Mouse (Mus musculus): ENCODE results near the gene Ankrd11.
"Not testable (repeated sequence)": the region's sequence is repeated elsewhere in the genome, so short reads cannot be mapped to it uniquely, and the experiment has no call there.

Ankrd11 gene

GRCm38 (mm10) chr8:123042158-123042973 is at the start of gene Ankrd11:
Gene Ankrd11 (minus strand): TSS chr8:123042277.
- in situ Hi-C loops (cut with MboI, MseI) = no loop called here

DNA sequence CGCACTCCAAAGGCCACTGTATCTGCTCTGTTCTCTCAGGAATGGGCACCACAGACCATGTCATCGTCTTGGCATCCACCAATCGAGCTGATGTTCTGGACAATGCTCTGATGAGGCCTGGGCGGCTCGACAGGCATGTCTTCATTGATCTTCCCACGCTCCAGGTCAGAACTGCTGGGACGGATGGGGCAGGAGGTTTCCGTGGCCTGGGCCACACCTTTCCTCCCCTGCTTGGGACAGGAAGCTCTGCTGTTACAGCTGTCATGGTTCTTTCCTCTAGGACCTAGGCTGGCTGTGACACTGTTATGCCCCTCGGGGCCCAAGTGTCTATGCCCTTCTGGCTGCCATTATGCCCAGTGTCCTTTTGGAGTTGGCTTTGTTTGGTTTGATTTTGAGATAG is 45.2 kb upstream of the Ankrd11 start:
- in situ Hi-C loops (cut with MboI, MseI) = loop anchor here in 1 of 2 experiments (10.0 kb wide), 1 partner anchor 462 kb away; the partner anchor contains the start of gene Pabpn1l

GRCm38 (mm10) chr8:123083610-123084009 is 41.5 kb upstream of the Ankrd11 start:
- in situ Hi-C loops (cut with MboI, MseI) = loop anchor here in 1 of 2 experiments (10.0 kb wide), 1 partner anchor 459 kb away; the partner anchor contains the start of gene Pabpn1l

- in situ Hi-C loops (cut with MboI, MseI) = loop anchor here in 1 of 2 experiments (10.0 kb wide), 1 partner anchor 458 kb away; the partner anchor contains the start of gene Pabpn1l
These were observed 40.9 kb upstream of the Ankrd11 start for GRCm38 (mm10) chr8:123082993-123083392.

GRCm38 (mm10) chr8:123077213-123077612 is 35.1 kb upstream of the Ankrd11 start:
- in situ Hi-C loops (cut with MboI, MseI) = no loop called here

DNA sequence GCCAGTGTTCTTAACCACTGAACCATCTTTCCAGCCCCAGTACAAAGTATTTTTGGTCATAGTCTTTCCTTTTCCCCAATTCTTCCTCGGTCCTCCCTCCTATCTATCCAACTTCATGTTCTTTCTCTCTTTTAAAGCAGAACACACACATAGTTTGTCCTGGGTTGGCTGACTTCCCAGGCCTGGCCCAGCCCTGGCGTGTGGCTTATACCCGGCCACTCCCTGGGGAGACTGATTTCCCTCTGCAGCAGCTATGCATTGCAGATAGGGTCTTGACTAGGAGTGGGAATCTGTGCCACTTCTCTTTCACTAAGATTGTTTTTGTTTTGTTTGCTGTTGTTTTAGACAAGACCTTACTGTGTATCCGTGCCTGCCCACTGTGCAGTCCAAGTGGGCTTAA is 29.1 kb upstream of the Ankrd11 start:
- in situ Hi-C loops (cut with MboI, MseI) = no loop called here

DNA sequence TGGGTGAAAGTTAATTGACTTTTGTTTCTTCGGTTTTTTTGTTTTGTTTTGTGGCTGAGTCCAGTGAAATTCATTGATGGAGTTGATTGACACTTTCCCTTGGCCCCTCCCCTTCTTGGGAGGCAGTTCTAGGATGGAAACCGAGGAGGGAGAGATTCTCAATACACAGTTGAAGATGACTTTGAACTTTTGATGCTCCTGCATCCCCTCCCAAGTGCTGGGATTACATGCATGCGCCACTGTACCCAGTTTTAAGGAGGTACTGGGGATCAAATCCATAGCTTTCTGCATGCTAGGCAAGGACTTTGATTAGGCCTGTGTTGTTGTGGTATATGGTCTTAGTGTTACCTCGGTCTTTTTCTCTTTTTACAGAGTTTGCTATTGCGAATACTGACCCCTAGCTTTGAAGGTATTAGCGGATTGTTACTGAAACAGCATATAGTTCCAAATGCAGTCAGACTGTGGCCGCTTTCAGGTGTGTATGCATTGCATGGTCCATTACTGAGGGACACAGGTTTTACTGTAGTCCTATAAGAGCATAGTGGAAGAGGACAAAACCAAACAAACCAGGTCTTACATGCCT is 24.1 kb upstream of the Ankrd11 start:
- in situ Hi-C loops (cut with MboI, MseI) = no loop called here

DNA sequence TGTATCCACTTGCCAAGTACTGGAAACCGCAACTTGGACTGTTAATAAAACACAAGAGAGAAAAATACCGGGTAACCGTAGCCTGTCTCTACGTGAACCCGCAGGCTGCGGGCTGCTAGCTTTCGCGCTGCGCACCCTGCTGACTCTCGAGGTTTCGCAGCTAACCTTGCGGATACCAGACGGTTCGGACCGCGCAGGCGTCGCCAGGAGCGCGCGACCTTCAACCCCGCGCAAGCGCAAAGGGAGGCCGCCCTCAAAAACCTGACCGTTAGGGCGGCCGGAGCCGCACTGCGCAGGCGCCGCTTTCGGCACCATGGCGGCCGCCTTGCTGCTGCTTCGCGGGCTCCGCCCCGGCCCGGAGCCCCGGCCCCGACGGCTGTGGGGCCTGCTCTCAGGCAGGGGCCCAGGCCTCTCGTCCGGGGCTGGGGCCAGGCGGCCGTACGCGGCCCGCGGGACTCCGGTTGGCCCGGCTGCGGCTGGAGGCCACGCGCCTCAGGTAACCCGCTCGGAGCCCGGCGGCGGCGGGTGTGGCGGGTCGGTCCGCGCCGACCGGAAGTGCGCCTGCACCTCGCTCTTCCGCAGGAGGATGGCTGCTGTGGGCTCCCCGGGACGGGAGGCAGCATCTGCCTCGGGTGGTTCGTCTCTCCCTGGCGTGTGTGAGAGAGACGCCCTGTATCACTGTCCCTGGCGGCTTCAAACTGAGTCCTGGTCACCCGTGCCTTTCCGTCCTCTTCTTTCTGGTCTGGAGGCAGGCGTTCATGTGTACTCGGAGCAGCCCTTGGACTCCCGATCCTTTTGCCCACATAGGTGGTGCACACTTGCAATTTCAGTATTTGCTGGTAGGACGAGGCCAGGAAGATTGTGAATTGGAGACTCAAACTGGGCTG is 23.4 kb upstream of the Ankrd11 start:
- in situ Hi-C loops (cut with MboI, MseI) = no loop called here

- in situ Hi-C loops (cut with MboI, MseI) = no loop called here
These were observed 22.7 kb upstream of the Ankrd11 start for GRCm38 (mm10) chr8:123064809-123065213.

GRCm38 (mm10) chr8:123064072-123064471 is 22.0 kb upstream of the Ankrd11 start:
- in situ Hi-C loops (cut with MboI, MseI) = no loop called here

- in situ Hi-C loops (cut with MboI, MseI) = no loop called here
These were observed 20.6 kb upstream of the Ankrd11 start, which contains the start of gene Spg7 for GRCm38 (mm10) chr8:123062721-123063120. Gene Spg7 (plus strand): TSS chr8:123062942.

- in situ Hi-C loops (cut with MboI, MseI) = no loop called here
These were observed 9.4 kb upstream of the Ankrd11 start for GRCm38 (mm10) chr8:123051458-123051857.

GRCm38 (mm10) chr8:123048402-123048801 is 6.3 kb upstream of the Ankrd11 start:
- in situ Hi-C loops (cut with MboI, MseI) = no loop called here

DNA sequence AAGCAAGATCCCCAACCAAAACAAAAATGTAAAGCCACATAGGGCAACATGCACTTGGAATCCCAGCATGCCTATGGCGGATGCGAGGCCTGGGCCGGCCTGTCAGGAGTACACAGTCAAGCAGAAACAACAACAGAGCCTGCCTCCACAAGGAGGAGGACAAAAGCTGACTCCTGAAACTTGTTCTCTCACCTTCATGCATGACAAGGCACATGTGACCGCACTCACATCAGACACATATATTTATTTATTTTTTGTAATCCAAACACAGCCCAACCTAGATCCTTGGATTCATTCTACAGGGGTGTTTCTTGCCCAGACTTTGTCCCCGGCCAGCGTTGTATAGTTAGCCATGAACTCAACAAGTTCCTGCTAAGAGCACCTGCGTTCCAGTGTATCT is 5.8 kb upstream of the Ankrd11 start:
- in situ Hi-C loops (cut with MboI, MseI) = no loop called here

- in situ Hi-C loops (cut with MboI, MseI) = no loop called here
These were observed 4.6 kb upstream of the Ankrd11 start for GRCm38 (mm10) chr8:123046706-123047105.

GRCm38 (mm10) chr8:123044743-123045425 is 2.8 kb upstream of the Ankrd11 start:
- in situ Hi-C loops (cut with MboI, MseI) = not testable (repeated sequence)

- in situ Hi-C loops (cut with MboI, MseI) = no loop called here
These were observed 1.9 kb upstream of the Ankrd11 start for GRCm38 (mm10) chr8:123043941-123044340.

GRCm38 (mm10) chr8:123042974-123043625 is 1.0 kb upstream of the Ankrd11 start:
- in situ Hi-C loops (cut with MboI, MseI) = no loop called here

- in situ Hi-C loops (cut with MboI, MseI) = no loop called here
These were observed 337 bp downstream of the Ankrd11 start for GRCm38 (mm10) chr8:123041774-123042105.

- in situ Hi-C loops (cut with MboI, MseI) = no loop called here
These were observed 886 bp downstream of the Ankrd11 start for GRCm38 (mm10) chr8:123041008-123041773.

Data from T-helper 17 cell (primary cell).